Mouse (Mus musculus): Measurements from ENCODE around the gene Slc25a13.

Slc25a13 gene

GRCm38 (mm10) chr6:6052696-6053095, 164.3 kb downstream of the Slc25a13 start:
- ChIA-PET POLR2A (interaction anchor here in 2 of 4 experiments (0.9 to 3.8 kb wide), 8 partner anchors 8 to 88 kb away, joined by 3 to 12 read pairs (median 4); no protein-coding TSS in a partner anchor), CTCF (no interaction called here)

GRCm38 (mm10) chr6:6046729-6047424, 170.1 kb downstream of the Slc25a13 start:
- POLR2A ChIA-PET: interaction anchor here in 2 of 4 experiments (0.6 to 1.6 kb wide), 4 partner anchors 10 to 230 kb away, joined by 3 to 4 read pairs (median 4); no protein-coding TSS in a partner anchor
- CTCF ChIA-PET: interaction anchor here in 1 of 4 experiments (0.6 kb wide), 1 partner anchor 1146 kb away, joined by 3 read pairs; no protein-coding TSS in a partner anchor

GRCm38 (mm10) chr6:6038773-6039550, 178.0 kb downstream of the Slc25a13 start:
- POLR2A ChIA-PET: interaction anchor here in 1 of 4 experiments (0.6 to 1.6 kb wide), 4 partner anchors 15 to 361 kb away, joined by 3 to 4 read pairs (median 3); no protein-coding TSS in a partner anchor

GRCm38 (mm10) chr6:6027664-6028063, 189.3 kb downstream of the Slc25a13 start:
- ChIA-PET POLR2A (interaction anchor here in 1 of 4 experiments (0.5 kb wide), 1 partner anchor 165 kb away, joined by 5 read pairs; no protein-coding TSS in a partner anchor), CTCF (no interaction called here)

More at GRCm38 (mm10) chr6:6038773-6039550, 178.0 kb downstream of the Slc25a13 start:
- CTCF ChIA-PET: no interaction called here

- ChIA-PET CTCF (no interaction called here), POLR2A (no interaction called here)
Measured at GRCm38 (mm10) chr6:6023976-6024375, 193.0 kb downstream of the Slc25a13 start.

- ChIA-PET POLR2A (no interaction called here), CTCF (no interaction called here)
Measured at GRCm38 (mm10) chr6:6016931-6017330, 200.0 kb downstream of the Slc25a13 start.

- ChIA-PET CTCF (no interaction called here), POLR2A (no interaction called here)
Measured at GRCm38 (mm10) chr6:6015616-6016015, 201.4 kb downstream of the Slc25a13 start.

GRCm38 (mm10) chr6:6011364-6011763, 205.6 kb downstream of the Slc25a13 start:
- ChIA-PET POLR2A (no interaction called here), CTCF (no interaction called here)

- POLR2A ChIA-PET: no interaction called here
- CTCF ChIA-PET: no interaction called here
Measured at GRCm38 (mm10) chr6:6005762-6006431, 211.1 kb downstream of the Slc25a13 start.

GRCm38 (mm10) chr6:6004756-6005485, 212.1 kb downstream of the Slc25a13 start:
- ChIA-PET CTCF (no interaction called here), POLR2A (no interaction called here)

GRCm38 (mm10) chr6:6002061-6002460, 214.9 kb downstream of the Slc25a13 start:
- CTCF ChIA-PET: no interaction called here
- POLR2A ChIA-PET: interaction anchor here in 1 of 4 experiments (0.6 kb wide), 1 partner anchor 83 kb away, joined by 4 read pairs; no protein-coding TSS in a partner anchor

GRCm38 (mm10) chr6:5997535-5997934, 219.4 kb downstream of the Slc25a13 start:
- CTCF ChIA-PET: no interaction called here
- POLR2A ChIA-PET: no interaction called here

- ChIA-PET CTCF (no interaction called here), POLR2A (no interaction called here)
Measured at GRCm38 (mm10) chr6:5993056-5993455, 223.9 kb downstream of the Slc25a13 start.

GRCm38 (mm10) chr6:5991817-5992755, 224.9 kb downstream of the Slc25a13 start:
- POLR2A ChIA-PET: no interaction called here

GRCm38 (mm10) chr6:5991243-5991642, 225.7 kb downstream of the Slc25a13 start:
- ChIA-PET POLR2A (no interaction called here), CTCF (no interaction called here)

More at GRCm38 (mm10) chr6:5991817-5992755, 224.9 kb downstream of the Slc25a13 start:
- CTCF ChIA-PET: interaction anchor here in 1 of 4 experiments (0.6 kb wide), 1 partner anchor 926 kb away, joined by 6 read pairs; no protein-coding TSS in a partner anchor

Measured in embryonic stem cell, embryonic (primary cell).